Mouse (Mus musculus) stomach, postnatal 0 days (tissue): ENCODE measurements around the gene Dlgap1.

Experiments
- CTCF ChIP-seq: IDR thresholded peaks from 2 replicates; pipeline ENCODE4 v1.5.1; 2016; ENCODE audit warnings: antibody characterized with exemption, low read depth, mild to moderate bottlenecking, moderate library complexity
- EP300 ChIP-seq: optimal IDR thresholded peaks from 2 replicates; pipeline ENCODE3; 2016; ENCODE audit warnings: antibody characterized with exemption

- TF ChIP-seq CTCF (no peak), EP300 (no peak)
These were observed 765.9 kb downstream of the Dlgap1 start for GRCm38 (mm10) chr17:70734728-70735127.
